Mouse (Mus musculus): ENCODE measurements around the gene Enthd1.

GRCm38 (mm10) chr15:80467876-80468275, 97.1 kb downstream of the Enthd1 start:
- TF ChIP-seq GATA1 (IDR thresholded peaks at IDR 0.05; ENCODE audit: borderline replicate concordance, low read length): no peak
- no peak for TF ChIP-seq FLI1 (IDR thresholded peaks at IDR 0.05; ENCODE audit: low read length)
